Mouse (Mus musculus) gastrocnemius, postnatal 25 days (tissue): ENCODE results near the gene 2510009E07Rik. TPM values are rescaled to one million over a fixed set of nuclear protein-coding genes. Genes with fewer than 3 reads are reported as not detected.

Experiments used
- DNase-seq: peaks from one replicate; pipeline ENCODE4 v3.0.0; 2022
- long read RNA-seq, 2 experiments: library from polyadenylated mRNA; stranded (forward); transcript quantifications; one replicate each; pipeline ENCODE4 v2.0.0; 2021
- total RNA-seq, 2 experiments: library from RNA; stranded (reverse); gene quantifications; 1 replicate in 1 of 2; 2 replicates in 1 of 2; pipeline ENCODE4 v1.2.3; 2021

Gene 2510009E07Rik
- total RNA-seq: 10 to 100 TPM; 23.3 to 25.0 TPM
- long read RNA-seq, experiment 1, full-length matches to known transcripts: 4 of 9 reads
- long read RNA-seq, experiment 1, partial matches to known transcripts: 0 of 9 reads
- long read RNA-seq, experiment 1, other reads (novel, unspliced or antisense): 5 of 9 reads
- long read RNA-seq, experiment 2, full-length matches to known transcripts: 12 of 15 reads
- long read RNA-seq, experiment 2, partial matches to known transcripts: 0 of 15 reads
- long read RNA-seq, experiment 2, other reads (novel, unspliced or antisense): 3 of 15 reads

- peak; percentile 88 for DNase-seq
These were observed at the start of gene 2510009E07Rik for GRCm38 (mm10) chr16:21694463-21695241. 2510009E07Rik (minus strand) TSS chr16:21694665.

DNA sequence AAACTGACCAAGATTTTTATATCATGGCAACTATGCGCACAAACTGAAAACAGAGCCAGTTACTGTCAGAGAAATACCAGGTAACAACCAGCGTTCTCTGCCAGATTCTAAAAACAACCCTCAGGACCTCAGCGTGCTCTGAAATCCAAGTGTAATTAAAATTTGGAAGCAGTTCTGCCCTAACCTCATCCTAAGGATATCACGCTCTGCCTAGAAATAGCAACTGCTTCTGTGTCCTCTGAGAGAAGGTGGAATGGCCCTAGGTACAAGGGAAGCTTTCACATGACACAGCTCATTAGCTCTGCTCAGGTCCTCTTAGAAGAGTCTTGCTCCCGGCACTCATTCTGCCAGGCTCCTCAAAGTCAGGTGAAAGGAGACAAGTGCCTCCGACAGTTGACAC, 48.9 kb upstream of the 2510009E07Rik start:
- DNase-seq: no peak

GRCm38 (mm10) chr16:21742898-21743297, 48.4 kb upstream of the 2510009E07Rik start:
- no peak for DNase-seq

GRCm38 (mm10) chr16:21742191-21742870, 47.9 kb upstream of the 2510009E07Rik start:
- DNase-seq: no peak

- no peak for DNase-seq
These were observed 47.1 kb upstream of the 2510009E07Rik start for GRCm38 (mm10) chr16:21741542-21741941.

DNA sequence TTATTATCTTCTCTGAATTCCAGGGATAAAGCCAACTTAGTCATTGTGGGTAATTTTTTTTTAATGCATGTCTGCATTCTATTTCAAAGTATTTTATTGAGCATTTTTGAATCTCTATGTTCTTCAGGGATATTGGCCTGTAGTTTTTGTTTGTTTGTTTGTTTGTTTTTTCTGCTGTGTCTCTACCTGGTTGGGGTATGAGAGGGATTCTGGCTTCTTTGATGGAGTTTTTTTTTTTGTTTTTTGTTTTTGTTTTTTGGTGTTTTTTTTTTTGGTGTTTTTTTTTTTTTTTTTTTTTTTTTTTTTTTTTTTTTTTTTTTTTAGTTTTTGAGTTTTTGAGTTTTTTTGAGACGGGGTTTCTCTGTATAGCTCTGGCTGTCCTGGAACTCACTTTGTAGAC, 41.2 kb upstream of the 2510009E07Rik start:
- no peak for DNase-seq

DNA sequence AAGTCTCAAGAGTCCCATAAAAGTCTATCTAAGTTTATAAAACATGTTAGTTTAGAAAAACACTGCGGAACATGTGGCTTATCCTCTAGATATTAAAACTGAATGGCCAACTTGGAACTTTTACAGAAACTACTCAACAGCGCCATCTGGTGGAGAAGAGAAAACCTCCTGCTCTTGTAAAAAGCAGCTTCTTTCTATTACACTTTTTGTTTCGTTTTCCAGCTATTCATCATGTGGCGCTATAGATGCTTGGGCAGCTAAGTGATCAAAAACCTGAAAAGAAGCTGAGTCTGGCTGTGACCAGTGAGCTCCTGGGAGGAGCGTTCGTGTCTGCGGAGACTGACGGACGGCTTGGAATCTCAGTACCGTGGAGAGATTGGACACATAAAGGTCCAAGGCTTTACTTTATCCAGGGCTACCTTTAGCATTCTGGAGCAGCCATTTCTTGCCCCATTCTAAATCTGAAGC, 33.5 kb upstream of the 2510009E07Rik start:
- DNase-seq: peak; percentile 33

GRCm38 (mm10) chr16:21727421-21727820, 33.0 kb upstream of the 2510009E07Rik start:
- no peak for DNase-seq

GRCm38 (mm10) chr16:21724261-21724660, 29.8 kb upstream of the 2510009E07Rik start:
- no peak for DNase-seq

DNA sequence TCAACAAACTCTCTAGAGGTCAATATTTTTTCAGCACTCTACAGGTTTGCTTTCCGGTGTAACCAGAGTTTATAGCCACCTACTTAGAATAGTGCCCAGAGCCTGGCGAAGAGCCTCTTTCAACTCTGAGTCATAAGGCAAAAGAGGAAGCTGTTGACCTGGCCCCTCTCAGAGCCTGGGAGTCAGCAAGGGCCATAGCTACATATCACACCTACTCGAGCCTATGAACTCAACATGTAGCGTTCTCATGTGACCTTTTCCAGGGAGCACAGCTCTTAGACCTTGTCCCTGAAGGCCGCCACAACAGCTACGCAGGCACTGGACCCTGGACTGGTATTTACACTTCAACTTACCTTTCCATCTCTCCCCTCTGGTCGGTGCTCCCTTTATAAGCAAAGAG, 25.3 kb upstream of the 2510009E07Rik start:
- DNase-seq: no peak

DNA sequence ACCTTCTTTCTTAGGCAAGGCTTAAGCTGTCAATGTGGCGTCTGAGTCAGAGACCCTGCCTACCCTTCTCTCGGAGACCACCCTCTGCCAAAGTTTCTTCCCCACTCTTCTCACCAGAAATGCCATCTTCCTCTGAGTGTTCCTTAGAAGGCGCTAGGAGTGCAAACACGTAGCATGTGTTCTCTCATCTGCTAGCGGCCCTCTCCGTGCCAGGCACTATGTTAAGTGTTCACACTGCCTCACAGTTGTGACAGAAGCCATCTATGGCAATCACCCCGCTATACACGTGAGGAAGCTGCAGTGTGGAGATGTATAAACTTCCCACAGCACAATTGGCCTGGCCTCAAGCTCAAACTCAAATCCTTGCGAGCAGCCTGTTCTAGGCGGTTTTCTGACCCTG, 20.1 kb upstream of the 2510009E07Rik start:
- no peak for DNase-seq

DNA sequence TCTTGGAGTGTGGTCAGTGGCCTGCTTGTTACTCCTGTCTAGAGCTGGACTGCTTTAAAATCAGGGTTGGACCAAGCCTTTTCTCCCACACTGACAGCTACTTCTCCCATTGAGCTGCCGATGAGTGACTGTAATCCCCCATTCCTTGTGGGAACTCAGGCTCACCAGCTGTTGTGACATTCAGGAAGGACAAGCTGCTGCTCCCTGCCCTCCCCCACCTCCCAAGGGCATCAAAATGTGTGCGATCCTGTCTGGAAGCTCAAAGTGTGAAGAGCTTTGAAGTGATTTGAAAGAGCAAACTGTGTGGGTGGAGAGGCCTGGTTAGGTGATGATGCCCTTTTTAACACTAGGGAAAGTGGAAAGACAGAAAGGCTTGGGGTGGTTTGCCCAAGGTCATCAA, 15.9 kb upstream of the 2510009E07Rik start:
- no peak for DNase-seq

GRCm38 (mm10) chr16:21704691-21705090, 10.2 kb upstream of the 2510009E07Rik start:
- DNase-seq: no peak

- no peak for DNase-seq
These were observed 7.8 kb upstream of the 2510009E07Rik start for GRCm38 (mm10) chr16:21702314-21702690.

- no peak for DNase-seq
These were observed 7.3 kb upstream of the 2510009E07Rik start for GRCm38 (mm10) chr16:21701611-21702313.

- no peak for DNase-seq
These were observed 3.7 kb upstream of the 2510009E07Rik start for GRCm38 (mm10) chr16:21698136-21698535.

GRCm38 (mm10) chr16:21696946-21697345, 2.5 kb upstream of the 2510009E07Rik start:
- DNase-seq: no peak

GRCm38 (mm10) chr16:21695242-21695578, 745 bp upstream of the 2510009E07Rik start:
- DNase-seq: peak; percentile 26

DNA sequence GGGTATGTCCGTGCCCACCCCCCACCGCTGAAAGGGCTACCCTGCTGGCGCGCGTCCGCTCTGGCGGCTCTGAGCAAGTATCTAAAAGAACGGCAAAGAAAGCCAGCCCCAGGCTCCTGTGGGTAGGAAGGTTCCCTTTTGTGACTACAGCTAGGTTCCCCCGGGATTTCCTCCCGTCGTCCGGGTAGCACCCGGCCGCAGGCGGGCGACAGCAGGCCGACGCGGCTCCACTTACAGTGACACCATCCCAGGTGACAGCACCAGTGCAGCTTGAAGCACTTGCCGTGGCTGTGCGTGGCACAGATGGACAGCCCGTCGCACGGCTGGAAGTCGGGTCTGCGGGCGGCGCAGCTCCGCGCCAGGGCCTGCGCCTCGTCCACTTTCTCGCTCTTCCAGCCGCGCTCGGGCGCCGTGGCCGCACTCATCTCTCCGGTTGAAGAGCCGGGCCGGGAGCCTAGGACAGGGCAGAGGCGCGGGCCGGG, 443 bp downstream of the 2510009E07Rik start:
- DNase-seq: no peak

DNA sequence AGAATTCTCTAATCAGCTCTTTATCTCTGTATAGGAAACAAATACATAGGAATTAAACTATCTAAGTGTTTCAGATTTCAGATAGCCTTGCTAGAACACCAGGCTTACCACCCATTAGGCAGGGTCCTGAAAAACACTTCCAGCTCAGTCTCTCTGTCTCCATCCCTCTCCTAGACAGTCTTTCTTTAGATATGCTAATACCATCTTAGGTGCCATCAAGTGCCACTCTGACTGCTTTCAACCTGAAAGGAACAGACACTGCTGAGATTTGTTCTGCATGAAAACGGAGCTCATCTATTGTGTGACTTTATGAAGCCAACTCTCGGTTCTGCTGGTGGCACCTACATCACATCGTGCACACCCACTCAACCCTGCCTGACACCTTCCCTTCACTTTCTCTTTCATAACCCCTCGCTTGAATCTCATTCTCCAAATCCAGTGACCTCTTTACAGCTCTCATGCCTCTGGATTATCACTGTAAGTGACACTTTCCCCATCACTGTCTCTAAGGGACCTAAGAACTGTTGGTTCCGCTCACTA, 4.2 kb downstream of the 2510009E07Rik start:
- DNase-seq: no peak

DNA sequence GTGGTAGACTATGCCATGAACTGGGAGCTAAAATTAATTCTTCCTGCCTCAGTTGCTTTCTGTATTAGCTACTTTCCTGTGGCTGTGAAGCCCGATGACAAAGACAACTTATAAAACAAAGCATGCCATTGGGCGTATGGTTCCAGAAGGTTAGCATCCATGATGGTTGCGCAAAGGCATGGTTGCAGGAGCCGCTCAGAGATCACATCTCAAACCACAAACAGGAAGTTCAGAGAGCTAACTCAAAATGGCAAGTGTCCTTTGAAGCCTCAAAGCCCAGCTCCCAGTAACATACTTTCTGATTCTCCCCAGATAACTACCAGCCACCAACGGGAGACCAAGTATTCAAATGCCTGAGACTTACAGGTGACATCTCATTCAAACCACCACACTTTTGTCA, 5.3 kb downstream of the 2510009E07Rik start:
- DNase-seq: no peak

GRCm38 (mm10) chr16:21687406-21687805, 7.1 kb downstream of the 2510009E07Rik start:
- DNase-seq: no peak
